Mouse (Mus musculus) forebrain, embryonic 13.5 days (tissue): ENCODE measurements at regions not wholly inside any gene's neighbourhood (a gene's known extent, or its start where the extent isn't known, plus 50 kb on each side); places are given as distances from the start of the nearest gene placed in this dataset.

Source experiments
- ATAC-seq: fragments of 200-750 bp; cut with Nextera tagmentation; 2 replicates; pipeline ENCODE4 v1.8.0; 2017
- H3K27ac ChIP-seq: fragments of 300-500 bp; sonication (generic); 2 replicates; pipeline ENCODE4 v1.5.1; 2015; ENCODE audit warnings: inconsistent platforms, mild to moderate bottlenecking, moderate library complexity
- H3K27me3 ChIP-seq: fragments of 300-500 bp; sonication (generic); 2 replicates; pipeline ENCODE4 v1.6.1; 2015; ENCODE audit warnings: mild to moderate bottlenecking, inconsistent platforms
- H3K36me3 ChIP-seq: fragments of 300-500 bp; sonication (generic); 2 replicates; pipeline ENCODE4 v1.6.1; 2015; ENCODE audit warnings: mild to moderate bottlenecking, inconsistent platforms; ENCODE audit not compliant: poor library complexity, severe bottlenecking
- H3K4me1 ChIP-seq: fragments of 300-500 bp; sonication (generic); 2 replicates; pipeline ENCODE4 v1.6.1; 2015; ENCODE audit warnings: inconsistent platforms
- H3K4me2 ChIP-seq: fragments of 300-500 bp; sonication (generic); 2 replicates; pipeline ENCODE4 v1.6.1; 2015; ENCODE audit warnings: inconsistent platforms, mild to moderate bottlenecking, moderate library complexity
- H3K4me3 ChIP-seq: fragments of 300-500 bp; sonication (generic); 2 replicates; pipeline ENCODE4 v1.5.1; 2015; ENCODE audit warnings: mild to moderate bottlenecking, inconsistent platforms
- H3K9ac ChIP-seq: fragments of 300-500 bp; sonication (generic); 2 replicates; pipeline ENCODE4 v1.6.1; 2015; ENCODE audit warnings: mild to moderate bottlenecking, inconsistent platforms
- H3K9me3 ChIP-seq: fragments of 300-500 bp; sonication (generic); replicated peaks from 2 replicates; pipeline ENCODE4 v1.6.1; 2016; ENCODE audit warnings: inconsistent platforms
- WGBS: fragments of 180-500 bp; shearing (Covaris S2); methylation state at CpG from one replicate; pipeline ENCODE4 v1.1.7; 2015; 5-methylcytosine and 5-hydroxymethylcytosine counted together

DNA sequence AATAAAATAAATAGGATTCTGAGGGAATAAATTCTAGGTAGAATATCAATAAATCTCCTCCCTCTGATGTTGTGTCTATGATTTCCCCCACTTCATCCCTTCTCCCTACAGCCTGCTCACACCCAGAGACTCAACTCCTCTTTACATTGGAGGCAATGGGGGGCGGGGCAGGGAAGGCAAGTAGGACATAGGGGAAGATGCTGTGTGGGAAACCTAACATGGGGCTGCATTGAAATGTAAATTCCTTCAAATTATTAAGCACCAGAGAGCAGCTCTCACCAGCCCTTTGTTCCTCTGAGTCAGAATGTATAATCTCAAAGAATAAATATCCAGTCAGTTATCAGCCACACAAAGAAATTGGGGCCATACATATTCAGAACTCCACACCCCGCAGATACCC is 91.6 kb downstream of the Nuf2 start:
- H3K27ac ChIP-seq = peak overlapping the region; percentile 6; the same call in 1 of the 2 replicates

DNA sequence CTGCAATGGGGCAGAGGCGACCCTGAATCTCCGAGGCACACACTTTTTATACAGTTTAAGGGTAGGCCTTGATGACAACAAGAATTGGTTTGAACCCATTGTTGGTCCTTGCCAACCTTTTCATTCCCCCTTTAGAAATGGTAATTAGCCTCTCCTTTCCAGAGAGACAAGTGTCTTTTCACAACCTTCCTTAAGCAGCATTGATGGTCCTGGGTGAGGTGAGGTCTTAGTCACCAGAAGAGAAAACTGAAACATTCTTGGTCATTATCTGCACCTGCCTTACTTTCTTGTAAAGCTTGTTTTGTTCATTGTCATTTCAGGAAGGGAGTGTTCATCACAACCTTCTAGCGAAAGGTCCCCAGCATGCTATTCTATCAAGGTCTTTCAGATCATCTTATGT is 93.3 kb downstream of the Nuf2 start:
- Histone ChIP-seq H3K27ac (no peak overlapping the region), H3K4me2 (no peak overlapping the region), H3K9me3 (no peaks in the 10 kb centered on the region), H3K4me3 (no peak overlapping the region), H3K9ac (no peak overlapping the region), H3K27me3 (no peaks in the 10 kb centered on the region), H3K36me3 (no peaks in the 10 kb centered on the region), H3K4me1 (peaks cover 23% of the 10 kb centered on the region)
- WGBS = 62% methylated on average over 3 of the region's 3 CpGs
- ATAC-seq = no peak

More for the DNA sequence above, 91.6 kb downstream of the Nuf2 start:
- H3K4me2 ChIP-seq = no peak overlapping the region
- H3K27me3 ChIP-seq = no peaks in the 10 kb centered on the region
- no peak overlapping the region for H3K9ac ChIP-seq
- H3K4me3 ChIP-seq = no peak overlapping the region
- peaks cover 23% of the 10 kb centered on the region for H3K4me1 ChIP-seq
- H3K36me3 ChIP-seq = no peaks in the 10 kb centered on the region
- ATAC-seq = peak; percentile 91
- WGBS = 38% methylated on average over 2 of the region's 2 CpGs
- no peaks in the 10 kb centered on the region for H3K9me3 ChIP-seq

DNA sequence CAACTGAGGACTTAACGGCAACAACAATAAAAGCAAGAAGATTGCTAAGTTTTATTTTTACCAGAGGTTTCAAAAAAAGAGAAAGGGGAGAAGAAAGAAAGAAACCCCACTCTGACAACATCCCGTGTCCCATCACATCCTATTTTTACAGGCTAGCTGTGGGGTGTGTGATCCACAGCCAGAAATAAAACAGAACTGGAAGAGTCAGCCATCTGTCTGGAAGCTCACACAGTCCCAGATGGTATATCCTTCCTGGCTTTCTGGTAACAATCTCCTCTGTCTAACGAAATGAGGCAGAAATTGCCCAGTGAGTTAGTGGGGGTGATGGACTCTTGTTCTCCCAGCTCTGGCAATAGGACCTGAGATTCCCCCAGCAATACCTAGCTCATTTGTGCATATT is 108.9 kb downstream of the Nuf2 start:
- 77% methylated on average over 3 of the region's 3 CpGs for whole genome bisulfite sequencing
- peak; percentile 70; the same call in 1 of the 2 replicates for ATAC-seq

DNA sequence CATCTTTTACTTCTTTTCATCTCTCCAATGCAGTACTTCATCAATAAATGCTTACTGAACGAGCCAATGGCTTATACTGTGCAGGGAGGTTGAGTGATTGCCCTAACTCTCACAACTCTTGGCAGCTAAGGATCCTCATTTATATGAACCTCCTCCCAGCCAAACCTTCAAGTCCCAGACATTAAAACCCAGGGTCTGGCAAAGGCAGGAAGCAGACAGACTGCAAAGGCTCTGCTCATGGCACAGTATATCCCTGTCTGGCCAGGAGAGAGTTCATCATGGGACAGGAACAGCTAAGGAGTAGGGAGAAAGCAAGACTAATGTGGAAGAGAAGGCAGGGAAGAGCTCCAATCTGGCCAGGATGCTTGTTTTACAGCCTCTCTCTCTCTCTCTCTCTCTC is 109.6 kb downstream of the Nuf2 start:
- H3K27ac ChIP-seq = no peak overlapping the region
- no peak overlapping the region for H3K9ac ChIP-seq
- H3K9me3 ChIP-seq = no peaks in the 10 kb centered on the region
- H3K27me3 ChIP-seq = no peaks in the 10 kb centered on the region
- H3K4me2 ChIP-seq = no peak overlapping the region
- no peak overlapping the region for H3K4me3 ChIP-seq
- H3K4me1 ChIP-seq = no peaks in the 10 kb centered on the region
- ATAC-seq = peak; percentile 55; the same call in 1 of the 2 replicates
- WGBS = 56% methylated on average over 1 of the region's 1 CpGs
- no peaks in the 10 kb centered on the region for H3K36me3 ChIP-seq

More for the DNA sequence above, 108.9 kb downstream of the Nuf2 start:
- H3K4me1 ChIP-seq = no peaks in the 10 kb centered on the region
- no peaks in the 10 kb centered on the region for H3K27me3 ChIP-seq
- H3K4me2 ChIP-seq = no peak overlapping the region
- no peaks in the 10 kb centered on the region for H3K36me3 ChIP-seq
- H3K4me3 ChIP-seq = no peak overlapping the region
- H3K27ac ChIP-seq = no peak overlapping the region
- H3K9ac ChIP-seq = no peak overlapping the region
- H3K9me3 ChIP-seq = no peaks in the 10 kb centered on the region

DNA sequence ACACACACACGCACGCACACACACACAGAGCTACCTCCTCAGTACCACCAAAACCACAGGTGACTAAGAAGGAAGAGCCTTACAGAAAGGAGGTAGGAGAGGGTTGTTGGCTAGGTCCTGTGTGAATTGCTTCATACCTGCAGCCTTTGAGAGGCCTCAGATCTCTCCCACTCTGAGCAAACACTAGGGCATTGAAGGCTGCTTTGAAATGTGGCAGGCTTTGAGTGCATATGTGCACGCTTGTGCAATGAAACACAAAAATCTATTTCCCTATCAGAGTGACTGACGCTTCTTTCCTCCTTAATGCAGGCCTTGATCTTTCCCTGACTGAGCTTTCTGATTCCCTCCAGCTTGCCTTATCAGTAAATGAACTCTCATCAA is 112.6 kb downstream of the Nuf2 start:
- Histone ChIP-seq H3K4me2 (no peak overlapping the region), H3K27me3 (no peaks in the 10 kb centered on the region), H3K9me3 (no peaks in the 10 kb centered on the region), H3K27ac (no peak overlapping the region), H3K4me3 (no peak overlapping the region), H3K9ac (no peak overlapping the region), H3K36me3 (no peaks in the 10 kb centered on the region), H3K4me1 (no peaks in the 10 kb centered on the region)
- WGBS = 94% methylated on average over 4 of the region's 4 CpGs
- no peak for ATAC-seq

DNA sequence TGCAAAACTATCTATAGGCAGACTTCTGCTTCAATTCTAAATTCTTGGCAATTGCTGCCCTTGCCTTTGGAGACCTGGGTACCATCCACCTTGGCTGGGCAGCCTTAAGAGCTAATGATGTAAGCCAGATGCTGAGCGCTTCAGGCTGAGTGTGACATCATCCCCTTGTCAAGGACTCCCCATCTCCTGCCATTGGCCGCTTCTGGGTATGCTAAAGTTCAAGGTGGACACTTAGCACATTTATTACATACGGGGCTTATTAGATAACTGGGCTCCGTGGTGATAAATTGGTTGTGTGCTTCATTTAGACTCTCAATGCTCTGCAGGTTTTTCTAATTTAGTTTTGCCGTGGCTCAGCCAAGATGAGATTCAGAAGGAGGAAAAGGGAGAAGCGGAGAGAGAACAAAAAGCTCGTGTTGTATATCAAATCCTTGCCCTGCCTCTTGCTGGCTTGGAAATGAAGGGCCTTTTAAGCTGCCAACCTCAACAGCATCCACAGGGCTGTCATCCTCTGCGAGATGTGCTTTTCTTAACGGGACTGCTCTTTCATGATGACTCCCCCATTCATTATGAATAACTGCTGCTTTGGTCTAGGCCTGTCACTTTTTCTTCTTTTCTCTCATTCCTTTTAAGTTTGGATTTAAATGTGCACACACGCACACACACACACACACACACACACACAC is 113.1 kb downstream of the Nuf2 start:
- no peak for ATAC-seq
- Histone ChIP-seq H3K9me3 (no peaks in the 10 kb centered on the region), H3K27me3 (no peaks in the 10 kb centered on the region), H3K4me2 (no peak overlapping the region), H3K9ac (no peak overlapping the region), H3K36me3 (no peaks in the 10 kb centered on the region), H3K4me1 (no peaks in the 10 kb centered on the region), H3K4me3 (no peak overlapping the region), H3K27ac (no peak overlapping the region)
- 71% methylated on average over 10 of the region's 10 CpGs for WGBS

DNA sequence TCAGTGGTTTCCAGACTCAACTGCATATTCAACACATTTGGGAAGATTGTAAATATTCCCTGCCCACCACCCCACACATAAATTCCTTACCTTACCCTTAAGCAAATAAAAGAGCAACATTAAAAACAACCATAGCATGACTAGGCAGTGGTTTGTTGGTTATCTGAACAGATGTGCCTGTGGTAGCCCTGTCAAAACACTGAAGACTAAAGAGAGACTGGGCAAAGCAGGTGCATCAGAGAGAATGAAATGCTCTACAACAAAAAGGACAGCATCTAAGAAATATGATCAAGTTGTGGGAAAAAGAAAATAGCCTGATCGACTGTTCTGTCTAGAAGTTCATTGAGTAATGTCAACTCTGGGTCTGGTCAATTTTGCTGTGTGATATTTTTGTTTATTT is 114.6 kb downstream of the Nuf2 start:
- H3K27me3 ChIP-seq = no peaks in the 10 kb centered on the region
- H3K4me2 ChIP-seq = no peak overlapping the region
- no peaks in the 10 kb centered on the region for H3K4me1 ChIP-seq
- H3K4me3 ChIP-seq = no peak overlapping the region
- H3K27ac ChIP-seq = no peak overlapping the region
- no peak for ATAC-seq
- 89% methylated on average over 1 of the region's 1 CpGs for WGBS
- no peaks in the 10 kb centered on the region for H3K36me3 ChIP-seq
- H3K9ac ChIP-seq = no peak overlapping the region
- H3K9me3 ChIP-seq = no peaks in the 10 kb centered on the region

DNA sequence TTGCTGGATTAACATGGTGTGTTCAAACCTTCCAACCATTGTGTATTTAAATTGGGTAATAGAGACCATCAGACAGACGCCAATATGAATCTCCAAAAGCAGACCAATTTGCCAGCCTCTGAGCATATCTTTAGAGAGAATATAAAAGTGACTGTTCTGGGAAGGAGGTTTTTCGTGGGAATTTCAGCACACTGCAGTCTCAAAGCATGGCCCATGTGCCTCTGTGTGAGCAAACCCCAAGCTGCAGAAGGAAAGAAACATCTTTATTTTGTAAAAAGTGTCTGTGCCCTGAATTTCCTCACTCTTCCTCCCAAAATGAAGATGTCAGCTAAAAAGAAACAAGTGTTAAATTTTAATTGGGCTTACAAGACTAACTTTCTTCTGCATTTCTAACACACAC is 123.1 kb downstream of the Nuf2 start:
- Histone ChIP-seq H3K4me3 (no peak overlapping the region), H3K4me2 (no peak overlapping the region), H3K27ac (no peak overlapping the region), H3K4me1 (no peaks in the 10 kb centered on the region), H3K36me3 (no peaks in the 10 kb centered on the region), H3K9me3 (no peaks in the 10 kb centered on the region), H3K27me3 (no peaks in the 10 kb centered on the region), H3K9ac (no peak overlapping the region)
- no peak for ATAC-seq
- 58% methylated on average over 2 of the region's 2 CpGs for WGBS

DNA sequence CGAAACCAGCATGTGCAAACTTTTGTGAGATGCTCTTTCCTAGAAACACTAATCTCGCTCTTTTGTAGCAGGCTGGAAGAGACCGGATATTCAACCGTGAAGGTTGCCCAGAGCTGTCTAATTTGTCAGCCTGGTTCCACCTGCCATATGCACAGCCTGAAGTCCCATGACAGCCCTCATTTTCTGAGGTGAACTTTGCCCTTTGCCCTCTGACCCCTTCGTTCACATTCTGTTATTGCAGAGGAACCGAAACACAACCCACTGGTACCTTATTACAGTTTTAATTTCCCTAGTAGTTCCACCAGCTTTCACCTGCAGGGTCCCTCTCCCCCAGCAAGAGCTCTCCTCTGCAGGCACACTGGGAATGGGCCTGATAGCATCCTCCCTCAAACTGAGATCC is 130.4 kb downstream of the Nuf2 start:
- Histone ChIP-seq H3K4me1 (0 out of 2 replicates have a peak, but pooled peaks cover 5% of the 10 kb centered on the region), H3K4me3 (no peak overlapping the region), H3K27me3 (no peaks in the 10 kb centered on the region), H3K27ac (no peak overlapping the region), H3K9ac (no peak overlapping the region), H3K9me3 (no peaks in the 10 kb centered on the region), H3K4me2 (no peak overlapping the region), H3K36me3 (no peaks in the 10 kb centered on the region)
- WGBS = 78% methylated on average over 6 of the region's 6 CpGs
- no peak for ATAC-seq

DNA sequence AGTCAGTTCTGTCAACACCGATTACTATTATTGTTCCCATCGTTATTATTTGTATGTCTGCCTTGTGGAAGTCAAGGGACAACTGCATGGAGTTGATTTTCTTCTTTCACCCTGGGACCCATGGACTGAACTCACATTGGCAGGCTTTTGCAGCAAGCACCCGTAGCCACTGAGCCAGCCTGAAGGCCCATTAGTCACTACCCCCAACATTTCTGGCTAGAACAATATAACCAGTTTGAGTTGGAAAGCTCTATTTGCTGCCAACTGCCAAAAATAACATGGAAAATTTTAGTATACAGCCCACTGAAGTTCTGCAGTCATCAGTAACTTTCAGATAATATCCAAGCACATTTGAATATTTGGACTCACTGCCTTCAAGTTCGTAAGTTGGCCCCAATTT is 133.9 kb downstream of the Nuf2 start:
- H3K9me3 ChIP-seq = no peaks in the 10 kb centered on the region
- no peaks in the 10 kb centered on the region for H3K27me3 ChIP-seq
- H3K27ac ChIP-seq = no peak overlapping the region
- 0 out of 2 replicates have a peak, but pooled peaks cover 5% of the 10 kb centered on the region for H3K4me1 ChIP-seq
- H3K4me2 ChIP-seq = no peak overlapping the region
- no peak overlapping the region for H3K4me3 ChIP-seq
- H3K9ac ChIP-seq = no peak overlapping the region
- ATAC-seq = no peak
- H3K36me3 ChIP-seq = no peaks in the 10 kb centered on the region
- 91% methylated on average over 4 of the region's 4 CpGs for WGBS

DNA sequence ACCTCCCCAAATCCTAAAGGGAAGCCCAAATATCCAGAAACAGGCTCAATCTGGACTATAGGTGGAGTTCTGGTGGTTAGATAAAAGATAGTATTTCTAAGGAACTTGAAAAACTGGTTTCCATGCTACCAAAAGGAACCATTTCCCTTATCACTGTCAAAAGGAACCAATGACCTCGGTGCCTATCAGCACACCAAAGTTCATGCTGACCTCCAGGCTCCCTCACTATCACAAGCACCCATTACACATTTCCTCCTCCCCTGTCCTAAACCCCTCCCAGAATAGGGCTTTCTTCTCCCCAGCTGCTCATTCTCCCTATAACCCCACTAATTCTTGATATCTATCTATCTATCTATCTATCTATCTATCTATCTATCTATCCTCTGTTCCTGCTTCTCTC is 144.2 kb downstream of the Nuf2 start:
- no peaks in the 10 kb centered on the region for H3K36me3 ChIP-seq

DNA sequence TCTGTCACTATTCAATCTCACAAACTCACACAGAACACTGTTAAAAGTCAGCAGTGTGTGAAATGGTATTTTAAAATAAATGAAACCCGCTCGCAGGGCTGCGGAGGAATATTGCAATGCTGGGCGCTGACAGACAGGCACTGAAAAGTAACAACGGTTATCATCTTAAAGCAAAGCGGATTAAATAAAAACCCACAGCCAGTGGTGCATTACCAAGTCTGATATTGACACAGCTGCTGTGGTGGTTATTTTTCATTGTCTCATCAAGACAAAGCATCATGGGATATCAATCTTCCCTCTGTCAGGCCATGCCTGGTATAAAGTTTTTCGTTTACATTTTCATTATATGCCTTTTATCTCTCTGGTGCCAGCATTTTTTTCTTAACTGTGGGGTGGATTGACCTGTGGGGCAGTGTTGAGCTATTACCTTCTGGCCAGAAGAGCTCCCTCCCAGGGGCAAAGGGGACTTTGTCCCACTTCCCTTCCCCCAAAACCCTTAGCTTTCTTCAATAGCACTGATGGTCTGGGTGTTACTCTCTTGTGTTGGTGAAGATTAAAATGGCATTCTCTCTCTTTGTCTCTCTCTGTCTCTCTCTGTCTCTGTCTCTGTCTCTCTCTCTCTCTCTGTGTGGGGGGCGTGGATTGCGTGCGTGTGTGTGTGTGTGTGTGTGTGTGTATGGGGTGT is 145.4 kb downstream of the Nuf2 start:
- Histone ChIP-seq H3K27me3 (no peaks in the 10 kb centered on the region), H3K9me3 (no peaks in the 10 kb centered on the region), H3K9ac (no peak overlapping the region), H3K27ac (no peak overlapping the region), H3K36me3 (no peaks in the 10 kb centered on the region), H3K4me2 (no peak overlapping the region), H3K4me1 (no peaks in the 10 kb centered on the region), H3K4me3 (no peak overlapping the region)
- ATAC-seq = no peak
- WGBS = 75% methylated on average over 10 of the region's 10 CpGs

More for the DNA sequence above, 144.2 kb downstream of the Nuf2 start:
- Histone ChIP-seq H3K4me1 (no peaks in the 10 kb centered on the region), H3K27ac (no peak overlapping the region), H3K4me2 (no peak overlapping the region), H3K4me3 (no peak overlapping the region), H3K27me3 (no peaks in the 10 kb centered on the region), H3K9ac (no peak overlapping the region), H3K9me3 (no peaks in the 10 kb centered on the region)
- WGBS = 87% methylated on average over 1 of the region's 1 CpGs
- no peak for ATAC-seq

DNA sequence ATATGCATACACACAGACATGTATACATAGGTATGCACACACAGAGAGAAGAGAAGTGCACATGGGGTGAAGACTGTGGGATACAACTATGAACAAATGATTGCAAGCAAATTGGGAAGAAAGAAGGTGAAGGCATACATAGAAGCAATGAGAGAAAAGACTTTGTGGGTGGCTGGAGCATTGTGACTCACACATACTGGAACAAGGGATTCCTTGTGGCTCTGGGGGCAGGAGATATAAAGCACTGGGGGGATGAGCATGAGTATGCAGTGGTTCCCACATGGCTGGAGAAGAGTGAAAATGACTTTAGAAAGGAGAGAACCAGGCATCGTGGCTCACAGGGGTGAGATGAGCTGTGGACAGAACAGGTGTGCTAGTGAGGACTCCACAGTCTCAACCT is 156.6 kb downstream of the Nuf2 start:
- WGBS = 96% methylated on average over 1 of the region's 1 CpGs
- Histone ChIP-seq H3K4me2 (no peak overlapping the region), H3K27me3 (no peaks in the 10 kb centered on the region), H3K9me3 (no peaks in the 10 kb centered on the region), H3K4me1 (no peaks in the 10 kb centered on the region), H3K36me3 (no peaks in the 10 kb centered on the region), H3K27ac (no peak overlapping the region), H3K9ac (no peak overlapping the region), H3K4me3 (no peak overlapping the region)
- ATAC-seq = no peak
